Mouse (Mus musculus) olfactory bulb, adult 2 months (tissue): ENCODE results near the gene Aip.

Experiments used
- CTCF ChIP-seq: fragments of 200-500 bp; IDR thresholded peaks from 2 replicates; pipeline ENCODE4 v1.5.1; 2012; ENCODE audit warnings: low read depth, mild to moderate bottlenecking, low read length, moderate library complexity; ENCODE audit not compliant: insufficient read depth
- POLR2A ChIP-seq: fragments of 200-500 bp; IDR thresholded peaks from 2 replicates; pipeline ENCODE4 v1.6.1; 2012; ENCODE audit warnings: mild to moderate bottlenecking, low read depth, low read length, moderate library complexity; ENCODE audit not compliant: insufficient read depth

- TF ChIP-seq POLR2A (no peak), CTCF (no peak)
These were observed 24.2 kb downstream of the Aip start for GRCm38 (mm10) chr19:4101466-4101865.
